Mouse (Mus musculus) MEL (cell line): ENCODE measurements at regions not wholly inside any gene's neighbourhood (a gene's known extent, or its start where the extent isn't known, plus 50 kb on each side); places are given as distances from the start of the nearest gene placed in this dataset.
"Not testable (repeated sequence)": the region's sequence is repeated elsewhere in the genome, so short reads cannot be mapped to it uniquely, and the experiment has no call there.

ENCODE experiments used
- BHLHE40 ChIP-seq: IDR thresholded peaks from 2 replicates; pipeline ENCODE4 v1.6.1; 2012; ENCODE audit warnings: low read depth, mild to moderate bottlenecking, inconsistent platforms, low read length, improper control_type of control experiment, borderline replicate concordance
- CTCF ChIP-seq, 3 experiments: IDR thresholded peaks in 2 of 3; conservative IDR thresholded peaks in 1 of 3; 2 replicates each; pipeline ENCODE4 v1.5.1; 2011 to 2012; ENCODE audit warnings: low read length in 3 of 3, low read depth in 2 of 3, mild to moderate bottlenecking in 2 of 3, improper control_type of control experiment in 1 of 3, inconsistent platforms in 1 of 3, mixed read lengths in 1 of 3, moderate library complexity in 1 of 3; ENCODE audit not compliant: control insufficient read depth in 1 of 3, insufficient read depth in 1 of 3, poor library complexity in 1 of 3, severe bottlenecking in 1 of 3
- EP300 ChIP-seq, 2 experiments: IDR thresholded peaks; 2 replicates each; pipeline ENCODE4 v1.6.1; 2011; ENCODE audit warnings: improper control_type of control experiment in 2 of 2, low read length in 2 of 2, low read depth in 1 of 2, mild to moderate bottlenecking in 1 of 2
- GABPA ChIP-seq: IDR thresholded peaks from 2 replicates; pipeline ENCODE4 v1.6.1; 2012; ENCODE audit warnings: low read depth, mild to moderate bottlenecking, inconsistent platforms, low read length, improper control_type of control experiment, moderate library complexity
- MAX ChIP-seq: IDR thresholded peaks from 2 replicates; pipeline ENCODE4 v1.6.1; 2011; ENCODE audit warnings: low read length, improper control_type of control experiment
- MEF2A ChIP-seq: IDR thresholded peaks from 2 replicates; pipeline ENCODE4 v1.6.1; 2014; ENCODE audit warnings: low read depth, mild to moderate bottlenecking, inconsistent platforms, low read length, improper control_type of control experiment; ENCODE audit not compliant: poor library complexity, insufficient replicate concordance, severe bottlenecking; ENCODE audit errors: extremely low read depth
- NRF1 ChIP-seq: IDR thresholded peaks from 2 replicates; pipeline ENCODE4 v1.6.1; 2014; ENCODE audit warnings: low read depth, mild to moderate bottlenecking, inconsistent platforms, low read length, improper control_type of control experiment, moderate library complexity; ENCODE audit not compliant: poor library complexity, insufficient read depth, severe bottlenecking
- POLR2A ChIP-seq, 2 experiments: IDR thresholded peaks; 2 replicates each; pipeline ENCODE4 v1.6.1; 2011 to 2012; ENCODE audit warnings: low read length in 2 of 2, mild to moderate bottlenecking in 2 of 2, control low read depth in 1 of 2, improper control_type of control experiment in 1 of 2, low read depth in 1 of 2, moderate library complexity in 1 of 2; ENCODE audit not compliant: control insufficient read depth in 1 of 2, insufficient read depth in 1 of 2, poor library complexity in 1 of 2
- POLR2AphosphoS2 ChIP-seq: IDR thresholded peaks from 2 replicates; pipeline ENCODE4 v1.6.1; 2011; ENCODE audit warnings: low read length, improper control_type of control experiment
- RCOR1 ChIP-seq: IDR thresholded peaks from 2 replicates; pipeline ENCODE4 v1.6.1; 2012; ENCODE audit warnings: low read depth, mild to moderate bottlenecking, inconsistent platforms, low read length, improper control_type of control experiment
- USF1 ChIP-seq: IDR thresholded peaks from 2 replicates; pipeline ENCODE4 v1.6.1; 2014; ENCODE audit warnings: low read depth, mild to moderate bottlenecking, inconsistent platforms, low read length, improper control_type of control experiment, moderate library complexity
- ZMIZ1 ChIP-seq: IDR thresholded peaks from 2 replicates; pipeline ENCODE4 v1.6.1; 2012; ENCODE audit warnings: low read depth, mild to moderate bottlenecking, inconsistent platforms, low read length, improper control_type of control experiment, moderate library complexity
- ZNF384 ChIP-seq: IDR thresholded peaks from 2 replicates; pipeline ENCODE4 v1.6.1; 2012; ENCODE audit warnings: low read depth, mild to moderate bottlenecking, inconsistent platforms, low read length, improper control_type of control experiment

DNA sequence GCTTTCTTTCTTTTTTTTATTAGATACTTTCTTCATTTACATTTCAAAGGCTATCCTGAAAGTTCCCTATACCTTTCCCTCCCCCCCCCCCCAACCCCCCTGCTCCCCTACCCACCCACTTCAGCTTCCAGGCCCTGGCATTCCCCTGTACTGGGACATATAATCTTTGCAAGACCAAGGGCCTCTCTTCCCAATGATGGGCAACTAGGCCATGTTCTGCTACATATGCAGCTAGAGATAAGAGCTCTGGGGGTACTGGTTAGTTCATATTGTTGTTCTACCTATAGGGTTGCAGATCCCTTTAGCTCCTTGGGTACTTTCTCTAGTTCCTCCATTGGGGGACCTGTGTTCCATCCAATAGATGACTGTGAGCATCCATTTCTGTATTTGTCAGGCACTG lies 55.6 kb upstream of the Slc1a3 start:
- TF ChIP-seq EP300 (IDR thresholded peaks at IDR 0.05; ENCODE audit: low read depth in 1 of 2, low read length in 2 of 2); POLR2AphosphoS2; CTCF (IDR thresholded peaks at IDR 0.05 in 2 of 3, conservative IDR thresholded peaks at IDR 0.05 in 1 of 3; ENCODE audit: control insufficient read depth in 1 of 3, insufficient read depth in 1 of 3, low read depth in 2 of 3, low read length in 3 of 3, poor library complexity in 1 of 3, severe bottlenecking in 1 of 3); NRF1; POLR2A (IDR thresholded peaks at IDR 0.05; ENCODE audit: control insufficient read depth in 1 of 2, insufficient read depth in 1 of 2, low read depth in 1 of 2, low read length in 2 of 2, poor library complexity in 1 of 2); BHLHE40; GABPA; USF1; RCOR1; MAX; ZNF384; ZMIZ1; MEF2A: not testable (repeated sequence)
